Mouse (Mus musculus) cortical plate, adult 2 months (tissue): ENCODE measurements around the gene Cbx1.

Experiments used
- CTCF ChIP-seq: fragments of 200-500 bp; IDR thresholded peaks from 2 replicates; pipeline ENCODE4 v1.5.1; 2011; ENCODE audit warnings: mild to moderate bottlenecking, control low read depth, low read length; ENCODE audit not compliant: insufficient read depth; ENCODE audit errors: extremely low read depth
- POLR2A ChIP-seq: fragments of 200-500 bp; IDR thresholded peaks from 2 replicates; pipeline ENCODE4 v1.6.1; 2011; ENCODE audit warnings: mild to moderate bottlenecking, low read length, control low read depth; ENCODE audit not compliant: insufficient read depth; ENCODE audit errors: extremely low read depth

DNA sequence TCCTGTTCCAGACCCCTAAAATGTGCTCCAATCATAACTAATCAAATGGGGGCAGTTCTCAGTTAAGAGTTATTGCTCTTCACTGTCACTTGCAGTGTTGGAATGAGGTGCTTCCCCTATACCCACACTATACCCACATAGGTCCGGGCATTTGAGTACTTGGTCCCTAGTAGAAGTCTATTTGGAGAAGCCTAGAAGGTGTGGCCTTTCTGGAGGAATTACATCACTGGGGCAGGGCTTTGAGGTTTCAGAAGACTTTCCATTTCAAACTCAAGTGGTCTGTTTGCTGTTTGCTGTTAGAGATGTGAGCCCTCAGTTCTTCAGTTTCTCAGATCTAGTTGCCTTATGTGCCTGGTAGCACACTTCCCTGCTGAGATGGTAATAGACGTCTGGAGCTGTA lies 44.0 kb downstream of the Cbx1 start:
- TF ChIP-seq CTCF (no peak), POLR2A (no peak)
